ENCODE assay signal across 21 mouse cellular contexts in the genomic region with DNA sequence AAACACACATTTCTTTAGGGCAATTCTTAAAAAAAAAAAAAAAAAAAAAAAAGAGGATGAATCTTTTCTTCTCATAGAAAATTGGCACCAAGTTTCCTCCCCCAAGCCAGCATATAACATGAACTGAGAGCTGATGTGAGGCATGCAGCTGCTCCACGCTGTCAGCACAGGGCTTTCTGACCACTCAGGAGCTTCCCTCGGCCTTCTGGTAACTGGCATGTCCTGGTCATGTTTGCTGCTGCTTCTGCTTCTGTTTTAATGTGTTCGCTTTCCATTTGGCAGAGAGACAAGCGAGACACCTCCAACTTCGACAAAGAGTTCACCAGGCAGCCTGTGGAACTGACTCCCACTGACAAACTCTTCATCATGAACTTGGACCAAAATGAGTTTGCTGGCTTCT. TPM values are rescaled to one million over a fixed set of nuclear protein-coding genes. Genes with fewer than 3 reads are reported as not detected.
"Had no signal": no experiment of that assay in that cellular context is flagged by ENCODE, and none has a peak within 500 bp of the region (broad histone marks: within the 10 kb centered on the region; RNA-seq: fewer than 3 reads in every experiment).

No protein-coding gene starts in this region.

- H3K9me3 ChIP-seq: liver, embryonic 13.5 days; liver, embryonic 15.5 days; midbrain, embryonic 10.5 days; midbrain, embryonic 12.5 days; neural tube, embryonic 13.5 days; neural tube, embryonic 15.5 days had no signal

- H3K4me1 ChIP-seq: liver, embryonic 13.5 days; liver, embryonic 15.5 days; midbrain, embryonic 10.5 days; midbrain, embryonic 12.5 days; neural tube, embryonic 13.5 days; neural tube, embryonic 15.5 days had no signal

- H3K9ac ChIP-seq: liver, embryonic 13.5 days; liver, embryonic 15.5 days; liver, postnatal 0 days; midbrain, embryonic 12.5 days; neural tube, embryonic 13.5 days; neural tube, embryonic 15.5 days had no signal

- H3K4me2 ChIP-seq: liver, embryonic 11.5 days; liver, embryonic 13.5 days; liver, embryonic 15.5 days; midbrain, embryonic 12.5 days; neural tube, embryonic 13.5 days; neural tube, embryonic 15.5 days had no signal

- H3K4me3 ChIP-seq: liver, embryonic 13.5 days; liver, embryonic 15.5 days; midbrain, embryonic 10.5 days; midbrain, embryonic 12.5 days; myocyte; neural tube, embryonic 13.5 days; neural tube, embryonic 15.5 days had no signal

- H3K27ac ChIP-seq: liver, embryonic 13.5 days; liver, embryonic 15.5 days; midbrain, embryonic 10.5 days; midbrain, embryonic 12.5 days; neural tube, embryonic 13.5 days; neural tube, embryonic 15.5 days had no signal

- DNase-seq: liver; liver, embryonic 13.5 days; liver, postnatal 0 days; midbrain, embryonic 14.5 days; retina, postnatal 1 day; right cerebral cortex, adult 18-20 months; right cerebral cortex, postnatal 25 days; right cerebral cortex, postnatal 4 days; spleen, adult 18-20 months; thymus, adult 18-20 months; thymus, postnatal 36 days had no signal

- H3K36me3 ChIP-seq: liver, embryonic 13.5 days; liver, embryonic 15.5 days; midbrain, embryonic 10.5 days; midbrain, embryonic 12.5 days; neural tube, embryonic 13.5 days; neural tube, embryonic 15.5 days had no signal

- ATAC-seq: liver, postnatal 0 days; midbrain, embryonic 16.5 days had no signal

- H3K27me3 ChIP-seq: liver, embryonic 13.5 days; liver, embryonic 15.5 days; midbrain, embryonic 12.5 days; neural tube, embryonic 13.5 days; neural tube, embryonic 15.5 days had no signal

RNA-seq across cellular contexts. Expression of gene Cacng3, which starts 36.8 kb away (rescaled TPM):
- polyA plus RNA-seq: liver, embryonic 13.5 days; myocyte; small intestine, adult 2 months; thymus, postnatal 0 days had no signal
